Mouse (Mus musculus) cerebellum, adult 2 months (tissue): ENCODE data around the gene Zfp13. TPM values are rescaled to one million over a fixed set of nuclear protein-coding genes. Genes with fewer than 3 reads are reported as not detected.

Experiments used
- DNase-seq, 2 experiments: peaks; one replicate each; pipeline ENCODE4 v3.0.0; 2021
- H3K27ac ChIP-seq: fragments of 200-500 bp; 2 replicates; pipeline ENCODE4 v1.5.1; 2012; ENCODE audit warnings: low read length, control low read depth, inconsistent platforms; ENCODE audit not compliant: insufficient read depth
- H3K27me3 ChIP-seq: fragments of 200-500 bp; 2 replicates; pipeline ENCODE4 v1.6.1; 2012; ENCODE audit warnings: inconsistent platforms, mild to moderate bottlenecking, low read length, moderate library complexity; ENCODE audit not compliant: control insufficient read depth, insufficient read depth
- H3K4me1 ChIP-seq: fragments of 200-500 bp; 2 replicates; pipeline ENCODE4 v1.6.1; 2011; ENCODE audit warnings: low read length; ENCODE audit not compliant: control insufficient read depth, insufficient read depth
- H3K4me3 ChIP-seq: fragments of 200-500 bp; replicated peaks from 2 replicates; pipeline ENCODE3; 2011; ENCODE audit warnings: mild to moderate bottlenecking, low read depth, low read length, control low read depth; ENCODE audit not compliant: insufficient read depth
- CTCF ChIP-seq: fragments of 200-500 bp; IDR thresholded peaks from 2 replicates; pipeline ENCODE4 v1.5.1; 2011; ENCODE audit warnings: low read depth, mild to moderate bottlenecking, control low read depth, low read length, moderate library complexity, borderline replicate concordance; ENCODE audit not compliant: insufficient read depth
- POLR2A ChIP-seq: fragments of 200-500 bp; IDR thresholded peaks from 2 replicates; pipeline ENCODE4 v1.6.1; 2011; ENCODE audit warnings: low read length, control low read depth, borderline replicate concordance; ENCODE audit not compliant: insufficient read depth
- WGBS: fragments of 180-500 bp; shearing (Covaris S2); methylation state at CpG from one replicate; pipeline ENCODE4 v1.1.7; 2018; 5-methylcytosine and 5-hydroxymethylcytosine counted together
- polyA plus RNA-seq: library from polyadenylated mRNA; depleted of rRNA; stranded (reverse); fragments of >200 nt; gene quantifications from 2 replicates; pipeline ENCODE4 v1.2.3, GENCODE M21; 2012

Zfp13 gene
- polyA plus RNA-seq, 1 experiment = 27.2 TPM

DNA sequence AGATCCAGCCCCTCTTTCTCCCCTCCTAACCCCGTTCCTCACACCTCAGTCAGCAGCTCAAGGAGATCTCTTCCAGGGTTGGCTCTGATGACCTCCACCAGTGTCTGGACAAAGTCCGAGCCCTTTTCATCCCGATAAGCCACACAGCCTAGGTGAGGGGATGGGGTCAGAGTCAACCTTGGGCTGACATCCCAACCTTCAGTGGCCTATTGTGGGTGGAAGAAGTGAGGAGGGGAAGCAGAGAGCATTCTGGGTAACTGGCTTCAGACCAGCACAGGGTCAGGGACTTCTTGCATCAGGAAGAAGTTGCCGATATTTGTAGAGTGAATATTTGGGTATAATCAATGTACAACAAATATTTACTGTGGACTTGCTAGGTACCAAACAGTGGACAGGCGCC lies 47.3 kb downstream of the Zfp13 start:
- H3K4me1 ChIP-seq = peaks cover 3% of the 10 kb centered on the region
- H3K27ac ChIP-seq = peak overlapping the region; percentile 43
- WGBS = 76% methylated on average over 5 of the region's 5 CpGs
- no peak for DNase-seq
- TF ChIP-seq CTCF (no peak), POLR2A (no peak)
- no peak overlapping the region for H3K4me3 ChIP-seq
- H3K27me3 ChIP-seq = no peaks in the 10 kb centered on the region

DNA sequence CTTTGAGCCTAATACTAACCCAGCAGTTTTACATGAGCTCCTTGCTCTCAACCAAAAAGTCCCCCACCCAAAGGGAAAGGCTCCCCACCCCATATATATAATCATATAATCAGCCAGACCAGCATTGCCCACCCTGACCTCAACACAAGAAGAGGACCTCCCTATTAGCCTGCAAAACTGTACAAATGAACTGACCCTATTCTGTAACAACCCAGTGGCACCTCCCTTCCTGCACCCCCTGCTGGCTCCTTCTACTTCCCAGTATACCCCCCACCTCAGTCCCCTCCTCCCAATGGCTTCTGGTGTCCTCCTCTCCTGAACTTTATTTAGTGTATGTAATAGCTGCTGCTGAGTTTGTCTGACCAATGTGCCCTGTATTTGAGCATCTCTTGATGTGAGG lies 47.9 kb downstream of the Zfp13 start:
- TF ChIP-seq CTCF = no peak
- DNase-seq = no peak
- Histone ChIP-seq H3K4me1 (peaks cover 3% of the 10 kb centered on the region), H3K27ac (peak overlapping the region; percentile 53; the same call in 1 of the 2 replicates), H3K4me3 (peak overlapping the region; percentile 80), H3K27me3 (no peaks in the 10 kb centered on the region)

DNA sequence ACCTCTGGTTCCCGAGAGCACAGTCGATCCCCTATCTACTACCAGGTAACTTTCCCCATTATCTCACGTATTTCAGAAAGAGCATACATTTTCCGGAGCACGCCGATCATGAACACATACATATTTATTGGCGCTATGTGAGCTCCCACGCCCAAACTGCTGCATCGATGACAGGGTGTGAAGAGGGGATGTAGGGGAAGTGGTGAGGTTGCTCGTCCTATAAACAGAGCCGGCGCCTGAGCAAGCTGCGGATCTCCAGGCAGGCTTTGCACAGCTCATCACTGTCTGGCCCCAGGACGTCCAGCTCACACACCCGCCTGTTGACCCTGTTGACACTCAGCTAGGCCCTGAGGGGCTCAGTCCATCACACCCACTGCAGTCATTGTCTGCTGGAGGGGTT lies 48.4 kb downstream of the Zfp13 start:
- H3K27ac ChIP-seq = peak overlapping the region; percentile 53
- peaks cover 3% of the 10 kb centered on the region for H3K4me1 ChIP-seq
- DNase-seq = peak; percentile 55 to 58
- peak overlapping the region; percentile 80 for H3K4me3 ChIP-seq
- whole genome bisulfite sequencing = 1% methylated on average over 15 of the region's 15 CpGs
- TF ChIP-seq POLR2A (no peak; the same call in 1 of the 2 replicates), CTCF (no peak)
- no peaks in the 10 kb centered on the region for H3K27me3 ChIP-seq

DNA sequence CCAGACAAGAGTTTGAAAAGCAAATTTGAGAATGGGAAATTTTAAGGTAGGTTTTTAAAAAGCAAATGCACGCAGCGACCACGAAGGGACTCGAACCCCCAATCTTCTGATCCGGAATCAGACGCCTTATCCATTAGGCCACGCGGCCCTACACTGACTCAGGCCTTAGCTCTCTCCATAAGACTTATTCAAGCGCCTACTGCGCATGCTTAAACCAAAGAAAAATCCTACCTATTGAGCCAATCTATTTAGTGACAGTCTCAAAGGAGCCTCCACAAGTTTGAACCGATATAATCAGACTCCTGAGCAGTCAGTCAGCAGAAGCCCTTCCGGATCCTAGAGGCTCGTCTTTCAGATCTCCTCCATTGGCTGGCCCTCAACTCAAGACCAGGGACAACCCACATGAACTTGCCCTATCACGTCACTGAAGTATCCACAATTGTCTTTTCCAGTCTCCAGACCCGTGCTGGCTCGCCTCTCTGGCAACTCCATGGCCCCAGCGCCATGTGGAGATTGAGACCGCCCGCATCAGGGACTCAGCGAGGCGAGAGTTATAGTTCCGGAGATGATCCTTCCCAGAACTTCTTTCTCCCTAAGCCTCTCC lies 49.0 kb downstream of the Zfp13 start:
- Histone ChIP-seq H3K4me3 (peak overlapping the region; percentile 80), H3K27me3 (no peaks in the 10 kb centered on the region), H3K4me1 (peaks cover 3% of the 10 kb centered on the region), H3K27ac (peak overlapping the region; percentile 53)
- 2% methylated on average over 22 of the region's 22 CpGs for WGBS
- TF ChIP-seq POLR2A = peak; percentile 25; the same call in 1 of the 2 replicates
- TF ChIP-seq CTCF = no peak
- DNase-seq = peak; percentile 92 to 98

DNA sequence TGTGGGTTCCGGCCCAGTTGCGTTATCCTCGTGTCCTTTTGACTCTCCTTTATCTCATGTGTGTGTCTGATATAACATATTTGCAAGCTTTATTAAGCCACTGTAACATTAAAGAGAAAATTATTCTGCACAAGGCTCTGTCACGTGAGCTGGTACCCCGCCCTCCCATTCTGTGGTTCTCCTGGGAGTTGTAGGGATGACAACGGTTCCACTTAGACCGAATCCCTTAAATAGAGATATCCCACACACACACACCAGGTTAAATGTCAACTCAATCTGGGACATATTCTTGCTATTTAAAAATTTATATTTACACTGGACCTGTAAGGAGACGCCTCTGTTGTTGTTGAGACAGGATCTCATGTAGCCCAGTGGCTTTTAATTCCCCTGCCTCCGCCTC lies 49.8 kb downstream of the Zfp13 start:
- no peaks in the 10 kb centered on the region for H3K27me3 ChIP-seq
- H3K4me3 ChIP-seq = peak overlapping the region; percentile 80
- H3K27ac ChIP-seq = no peak overlapping the region
- WGBS = 16% methylated on average over 9 of the region's 9 CpGs
- peaks cover 3% of the 10 kb centered on the region for H3K4me1 ChIP-seq
- no peak for TF ChIP-seq CTCF
- no peak for TF ChIP-seq POLR2A
- DNase-seq = peak in 1 of 2 experiments; percentile 48

DNA sequence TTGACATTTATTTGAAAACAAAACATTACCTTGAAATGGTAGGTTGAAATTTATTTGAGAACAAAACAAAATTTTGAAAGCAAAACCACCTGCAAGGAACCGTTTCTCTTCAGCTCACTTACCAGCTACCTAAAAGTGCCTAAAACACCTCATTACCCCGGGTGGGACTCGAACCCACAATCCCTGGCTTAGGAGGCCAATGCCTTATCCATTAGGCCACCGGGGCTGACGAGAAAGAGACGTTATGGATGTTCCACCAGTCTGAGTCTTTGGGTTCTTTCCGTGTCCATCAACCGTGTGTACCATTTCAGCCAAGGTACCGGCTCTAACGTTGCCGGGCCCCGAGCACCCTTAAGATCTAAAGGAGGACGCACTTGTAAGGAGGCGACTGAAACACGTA lies 50.7 kb downstream of the Zfp13 start:
- DNase-seq = peak; percentile 87 to 92
- H3K27ac ChIP-seq = peak overlapping the region; percentile 51
- no peaks in the 10 kb centered on the region for H3K27me3 ChIP-seq
- TF ChIP-seq POLR2A (no peak), CTCF (no peak)
- WGBS = 2% methylated on average over 15 of the region's 15 CpGs
- H3K4me3 ChIP-seq = peak overlapping the region; percentile 80
- H3K4me1 ChIP-seq = peaks cover 3% of the 10 kb centered on the region

DNA sequence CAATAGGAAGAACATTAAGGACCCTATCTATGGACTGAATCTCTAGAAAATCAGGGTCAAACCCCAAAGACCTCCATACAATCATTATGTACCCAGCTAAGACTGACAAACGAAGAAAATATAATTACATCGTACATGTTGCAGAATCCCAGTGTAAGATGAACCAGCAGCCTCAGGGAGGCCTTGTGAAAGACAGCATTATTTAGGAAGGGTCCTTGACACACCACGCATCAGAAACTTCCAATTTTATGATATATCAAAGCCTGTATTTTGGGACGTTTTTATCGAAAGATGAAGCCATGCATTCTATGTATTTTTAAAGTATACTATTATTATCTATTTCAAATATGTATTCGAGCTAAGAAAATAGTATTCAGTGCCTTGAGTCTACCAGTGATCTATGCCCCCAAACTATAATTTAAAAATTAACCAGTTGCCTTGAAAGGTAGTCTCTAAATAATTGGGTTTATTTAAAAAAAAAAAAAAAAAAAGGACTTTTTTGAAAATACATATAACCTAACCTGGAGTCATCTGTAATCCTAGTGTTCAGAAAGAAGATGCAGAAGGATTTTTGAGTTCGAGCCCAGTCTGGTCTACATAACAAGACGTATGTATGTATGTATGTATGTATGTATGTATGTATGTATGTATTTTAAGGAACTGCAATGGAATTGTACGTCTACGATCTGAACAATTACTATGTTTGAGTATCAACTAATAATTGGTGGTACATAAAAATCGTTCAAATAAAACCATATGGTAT lies 51.4 kb downstream of the Zfp13 start:
- Histone ChIP-seq H3K4me1 (peaks cover 3% of the 10 kb centered on the region), H3K27me3 (no peaks in the 10 kb centered on the region), H3K4me3 (no peak overlapping the region), H3K27ac (no peak overlapping the region)
- TF ChIP-seq POLR2A = no peak
- TF ChIP-seq CTCF = no peak
- WGBS = 69% methylated on average over 11 of the region's 11 CpGs
- peak in 1 of 2 experiments; percentile 5 for DNase-seq

DNA sequence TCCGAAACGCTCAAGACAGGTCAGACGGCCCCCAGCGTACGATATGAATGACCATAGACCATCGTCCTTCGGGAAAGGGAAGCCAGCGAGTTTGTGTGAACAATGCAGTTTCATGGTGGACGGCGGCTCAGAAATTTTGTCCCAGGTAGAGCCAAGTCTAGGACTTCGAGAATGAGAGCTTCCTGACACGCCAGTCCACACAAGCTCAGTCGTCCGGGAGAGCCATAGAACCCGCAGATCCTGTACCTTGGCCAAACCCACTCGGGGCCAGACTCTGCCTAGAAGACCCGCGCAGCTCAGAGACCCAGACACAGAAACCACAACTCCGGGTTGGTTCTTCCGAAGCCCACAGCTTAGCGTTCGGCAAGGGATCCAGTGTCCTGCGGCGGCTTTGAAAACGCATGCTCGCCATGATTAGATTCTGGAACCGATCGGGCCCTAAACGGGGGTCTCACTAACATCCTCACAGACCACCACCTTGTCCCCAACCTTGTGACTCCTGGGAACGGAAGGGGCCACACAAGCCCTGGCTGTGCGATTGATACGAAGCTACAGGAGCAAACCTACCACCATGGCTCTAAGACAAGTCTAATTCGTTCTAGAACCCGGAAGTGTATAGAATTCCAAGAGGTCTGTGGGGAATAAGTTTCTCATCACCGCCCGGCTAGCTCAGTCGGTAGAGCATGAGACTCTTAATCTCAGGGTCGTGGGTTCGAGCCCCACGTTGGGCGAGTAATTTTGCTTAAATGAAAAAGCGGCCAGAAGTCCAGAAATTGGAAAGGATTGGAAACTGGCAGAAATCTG lies 52.4 kb downstream of the Zfp13 start:
- WGBS = under 1% methylated on average over 42 of the region's 42 CpGs
- TF ChIP-seq POLR2A (no peak), CTCF (no peak)
- no peaks in the 10 kb centered on the region for H3K27me3 ChIP-seq
- H3K27ac ChIP-seq = peak overlapping the region; percentile 40; the same call in 1 of the 2 replicates
- peaks cover 1% of the 10 kb centered on the region for H3K4me1 ChIP-seq
- H3K4me3 ChIP-seq = peak overlapping the region; percentile 100
- peak; percentile 83 to 89 for DNase-seq
